Mouse (Mus musculus) thymus, adult 2 months (tissue): Measurements from ENCODE around the gene Prcd.

Source experiments
- CTCF ChIP-seq: fragments of 200-500 bp; IDR thresholded peaks from 2 replicates; pipeline ENCODE4 v1.5.1; 2012; ENCODE audit warnings: mild to moderate bottlenecking, control low read depth, low read length, moderate library complexity, borderline replicate concordance; ENCODE audit not compliant: control insufficient read depth, poor library complexity, insufficient read depth; ENCODE audit errors: extremely low read depth
- POLR2A ChIP-seq: fragments of 200-500 bp; IDR thresholded peaks from 2 replicates; pipeline ENCODE4 v1.6.1; 2012; ENCODE audit warnings: mild to moderate bottlenecking, low read length, control low read depth, moderate library complexity; ENCODE audit not compliant: control insufficient read depth, poor library complexity, insufficient read depth; ENCODE audit errors: extremely low read depth

DNA sequence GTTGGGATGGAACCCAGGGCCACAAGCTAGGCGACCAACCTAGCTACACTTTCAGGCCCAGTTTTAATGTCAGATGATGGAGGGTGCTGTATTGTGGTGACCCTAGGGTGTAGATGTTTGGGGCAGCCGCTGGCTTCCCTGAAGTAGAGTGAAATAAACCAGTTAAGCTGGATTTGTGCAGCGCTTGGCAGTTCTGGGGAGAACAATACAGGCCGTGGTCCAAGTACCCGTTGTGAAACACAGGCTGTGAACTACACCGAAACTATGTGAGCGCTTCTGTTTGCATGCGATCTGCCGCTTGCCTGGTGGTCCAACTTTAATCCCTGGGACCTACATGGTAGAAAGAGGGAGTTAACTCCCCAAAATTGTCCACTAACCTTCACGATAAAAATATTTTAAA is 20.4 kb upstream of the Prcd start:
- TF ChIP-seq CTCF = no peak
- no peak for TF ChIP-seq POLR2A
